Mouse (Mus musculus) heart, postnatal 4 days (tissue): Measurements from ENCODE around the gene Psmg4. TPM values are rescaled to one million over a fixed set of nuclear protein-coding genes. Genes with fewer than 3 reads are reported as not detected.

Experiments
- DNase-seq: peaks from one replicate; pipeline ENCODE4 v3.0.0; 2021
- total RNA-seq, 2 experiments: library from RNA; stranded (reverse); gene quantifications; 2 replicates each; pipeline ENCODE4 v1.2.3; 2021

Psmg4 gene
- total RNA-seq, 2 experiments from 2014 or later: 41.1 to 41.3 TPM

DNA sequence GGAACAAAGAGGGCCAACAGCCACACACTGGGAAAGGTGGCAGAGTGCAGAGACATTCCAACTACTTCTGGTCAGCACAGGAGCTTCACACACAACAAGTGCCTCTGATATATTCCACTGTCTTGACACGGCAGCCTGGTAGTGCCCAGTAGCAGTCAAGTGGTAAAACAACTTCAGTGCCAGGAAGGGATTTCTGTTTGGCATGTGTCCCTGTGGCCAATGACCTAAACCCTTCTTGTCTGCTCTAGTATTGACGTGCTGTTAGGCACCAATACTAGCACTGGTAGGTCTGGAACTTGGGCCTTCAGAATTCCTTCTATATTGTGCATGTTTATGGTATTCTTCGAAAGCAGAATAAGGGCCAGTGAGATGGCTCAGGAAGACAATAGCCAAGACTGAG lies 42.5 kb downstream of the Psmg4 start:
- DNase-seq: no peak

DNA sequence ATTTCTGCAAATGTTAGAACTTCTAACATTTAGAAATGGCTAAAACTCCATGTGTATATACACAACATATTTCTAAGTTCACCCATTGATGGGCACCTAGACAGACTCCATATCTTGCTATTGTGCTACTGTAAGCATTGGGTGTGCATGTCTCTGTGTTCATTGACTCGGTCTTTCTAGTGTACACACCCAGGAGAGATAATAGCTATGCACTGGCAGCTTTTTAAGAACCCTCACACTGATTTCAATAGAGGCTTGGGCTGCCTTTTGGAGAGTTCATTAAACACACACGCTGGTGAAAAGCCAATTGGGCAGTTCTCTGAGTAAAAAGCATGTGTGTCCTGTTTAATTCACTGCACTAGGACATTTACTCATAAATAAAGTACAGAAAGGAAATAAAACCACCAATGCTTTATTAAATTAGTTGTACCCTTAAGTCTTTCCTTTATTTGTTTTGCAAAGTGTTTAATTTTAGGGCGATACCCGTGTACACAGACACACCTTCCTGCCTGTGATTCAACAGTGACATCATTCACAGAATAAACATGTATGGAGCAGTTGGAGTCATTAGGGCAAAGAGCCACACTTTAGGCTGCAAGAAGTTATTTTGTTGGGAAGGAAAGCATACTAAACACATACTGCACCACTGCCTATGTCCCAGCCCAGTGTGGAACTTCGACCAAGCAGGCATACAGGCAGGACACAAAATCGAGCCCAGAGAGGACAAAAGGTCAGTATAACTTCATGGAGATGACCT lies 45.1 kb downstream of the Psmg4 start:
- no peak for DNase-seq

DNA sequence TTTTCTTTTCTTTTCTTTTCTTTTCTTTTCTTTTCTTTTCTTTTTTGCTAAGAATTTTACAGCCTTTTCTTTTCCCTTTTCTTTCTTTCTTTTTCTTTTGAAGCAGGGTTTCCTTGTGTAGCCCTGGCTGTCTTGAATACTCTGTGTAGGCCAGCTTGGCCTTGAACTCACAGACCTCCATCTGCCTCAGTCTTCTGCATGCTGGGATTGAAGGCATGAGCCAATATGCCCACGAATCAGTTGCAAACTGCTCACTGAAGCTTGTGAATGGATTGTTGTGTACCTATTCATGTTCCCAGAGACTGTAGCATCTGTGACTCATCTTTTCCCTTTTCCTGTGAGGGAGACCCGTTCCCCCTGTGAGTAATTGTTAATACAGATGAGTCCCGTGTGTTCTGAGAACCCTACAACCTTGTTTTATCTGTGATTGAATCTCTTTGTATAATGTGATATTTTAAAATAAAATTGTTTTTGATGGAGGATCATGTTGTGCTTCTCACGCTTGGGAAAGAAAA lies 48.6 kb downstream of the Psmg4 start:
- no peak for DNase-seq

DNA sequence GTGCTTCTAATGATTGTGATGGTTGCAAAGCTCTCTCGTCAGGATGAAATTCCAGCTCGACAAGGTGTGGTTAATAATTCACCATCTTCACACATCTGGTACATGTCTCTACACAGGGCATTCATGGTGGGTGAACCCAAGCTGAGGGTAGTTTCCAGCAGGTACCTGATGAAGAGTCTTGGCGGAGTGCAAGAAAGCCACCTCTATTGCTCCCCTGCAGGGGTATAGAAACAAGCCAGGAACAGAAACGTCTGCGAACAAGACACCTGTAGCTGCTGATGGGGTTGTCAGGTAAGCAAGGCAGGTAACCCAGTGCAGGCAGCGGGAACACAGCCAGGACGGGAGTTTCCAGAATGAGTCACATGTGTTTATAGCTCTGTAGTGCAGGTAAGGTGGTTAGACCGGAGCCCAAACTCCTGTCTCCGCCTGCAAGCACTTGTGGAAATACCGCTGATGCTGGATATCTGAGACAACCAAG lies 50.0 kb downstream of the Psmg4 start:
- DNase-seq: no peak

DNA sequence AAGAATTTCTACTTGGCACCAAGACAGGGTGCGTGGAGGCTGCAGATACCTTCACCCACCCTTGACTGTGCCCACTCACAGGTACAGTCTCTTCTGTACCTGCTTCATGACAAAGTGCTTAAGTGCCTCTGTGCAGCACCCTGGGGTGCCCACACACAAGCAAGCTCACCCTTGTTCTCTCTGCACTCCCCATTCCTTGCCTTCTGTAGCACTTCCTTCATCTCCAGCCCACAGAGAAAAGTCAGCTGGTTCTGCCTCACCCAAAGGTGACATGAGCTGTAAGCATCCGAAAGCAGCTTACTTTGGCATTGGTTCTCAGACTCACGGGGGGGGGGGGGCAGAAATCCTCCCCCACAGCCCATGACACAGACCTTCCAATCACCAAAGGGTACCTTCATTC lies 52.1 kb downstream of the Psmg4 start:
- DNase-seq: no peak

DNA sequence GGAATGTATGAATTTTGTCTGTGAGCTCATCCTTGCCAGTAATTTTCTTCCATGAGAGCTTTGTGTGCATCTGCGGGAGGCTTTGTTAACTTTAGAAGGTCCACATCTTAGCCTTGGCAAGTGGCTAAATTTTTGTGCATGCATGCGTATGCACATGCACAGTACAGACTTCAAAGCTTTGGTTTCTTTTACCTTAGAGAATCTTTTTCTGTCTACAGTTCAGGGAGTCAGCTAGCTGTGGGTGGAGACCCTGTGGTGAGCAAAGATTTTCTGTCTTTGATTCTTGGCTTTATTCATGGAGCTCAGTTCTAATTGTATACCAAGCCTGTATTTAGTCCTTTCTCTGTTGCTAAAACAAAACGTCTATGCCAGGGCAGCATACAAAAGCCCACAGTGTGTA lies 56.0 kb downstream of the Psmg4 start:
- no peak for DNase-seq

DNA sequence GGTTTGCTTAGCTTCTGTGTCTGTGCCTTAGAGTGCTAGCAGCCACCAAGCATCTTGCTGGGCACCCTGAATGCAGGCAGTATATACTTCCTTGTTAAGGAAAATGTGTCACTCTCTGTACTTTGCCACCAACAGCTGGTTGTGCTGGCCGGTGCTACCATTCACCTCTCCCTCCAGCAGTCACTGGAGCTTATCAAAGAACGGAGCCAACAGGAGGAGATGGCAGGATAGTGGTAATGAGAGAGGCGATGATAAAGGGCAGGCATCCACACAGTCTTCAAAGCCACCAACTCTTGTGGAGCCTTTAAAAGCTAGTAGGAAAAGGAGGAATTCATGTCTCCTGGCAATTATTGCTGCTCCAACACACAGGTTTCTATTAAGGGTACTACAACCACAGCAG lies 57.0 kb downstream of the Psmg4 start:
- DNase-seq: no peak

DNA sequence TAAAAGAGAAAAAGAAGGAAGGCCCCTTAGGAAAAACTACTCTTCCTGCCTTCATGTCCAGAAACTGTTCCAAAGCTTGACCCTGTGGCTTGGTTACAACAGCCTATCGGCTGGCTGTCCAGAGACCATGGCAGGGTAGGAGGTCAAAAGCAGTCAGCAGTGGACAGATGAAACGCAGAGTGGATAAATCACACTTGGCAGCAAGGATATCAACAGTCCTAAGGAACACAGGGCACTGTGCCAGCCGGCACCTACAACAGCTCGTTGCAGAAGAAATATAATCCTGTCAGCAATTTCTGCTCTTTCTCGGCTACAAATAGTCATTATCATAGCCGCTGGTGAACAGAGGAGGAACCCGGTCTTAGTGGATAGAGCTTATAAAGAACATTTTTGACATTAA lies 60.2 kb downstream of the Psmg4 start:
- peak; percentile 65 for DNase-seq

DNA sequence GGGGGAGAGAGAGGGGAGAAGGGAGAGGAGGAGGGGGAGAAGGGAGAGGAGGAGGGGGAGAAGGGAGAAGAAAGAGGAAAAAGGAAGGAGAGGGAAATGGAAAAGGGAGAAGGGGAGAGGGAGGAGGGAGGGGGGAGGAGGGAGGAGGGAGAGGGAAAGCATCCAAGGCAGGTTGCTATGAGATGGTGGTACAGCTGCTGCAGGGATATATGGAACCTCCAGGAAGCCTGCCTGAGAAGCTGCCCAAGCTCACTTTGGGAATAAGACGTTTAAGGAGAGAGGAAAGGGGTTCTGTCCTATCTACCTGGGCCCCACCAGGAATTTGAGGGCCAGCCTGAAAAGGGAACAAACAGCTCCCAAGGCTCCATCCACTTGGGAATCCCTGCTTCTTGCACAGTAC lies 64.2 kb downstream of the Psmg4 start:
- DNase-seq: no peak

Other genes with a start within 250 kb of the Psmg4 start
- gene Nqo2, start 198.3 kb upstream of the Psmg4 start, total RNA-seq: 10 to 100 TPM; 21.6 to 23.9 TPM
- 10 to 100 TPM; 11.8 to 13.2 TPM for gene Ripk1, start 160.6 kb upstream of the Psmg4 start, total RNA-seq
- gene Serpinb6a, start 160.2 kb upstream of the Psmg4 start, total RNA-seq: 10 to 100 TPM; 91.9 to 96.1 TPM
- gene Bphl, start 125.4 kb upstream of the Psmg4 start, total RNA-seq: 10 to 100 TPM; 28.5 to 29.2 TPM
- 100 to 1,000 TPM; 168 to 177 TPM for gene Tubb2a, start 85.0 kb upstream of the Psmg4 start, total RNA-seq
- 100 to 1,000 TPM; 100 to 106 TPM for gene Tubb2b, start 32.5 kb upstream of the Psmg4 start, total RNA-seq
- 10 to 100 TPM in 1 of 2 experiments, 1 to 10 TPM in 1; 8.2 to 10.6 TPM for gene Slc22a23, start 182.2 kb downstream of the Psmg4 start, total RNA-seq